Mouse (Mus musculus): ENCODE results near the gene Cbx3. TPM values are rescaled to one million over a fixed set of nuclear protein-coding genes. Genes with fewer than 3 reads are reported as not detected.

The Cbx3 gene
- polyA plus RNA-seq, 1 experiment from 2014 or later, result 591 TPM

GRCm38 (mm10) chr6:51508750-51509648 lies 38.8 kb downstream of the Cbx3 start:
- WGBS, result 29% methylated on average over 18 of the region's 18 CpGs
- no peak overlapping the region; the same call in 1 of the 2 replicates for H3K27ac ChIP-seq (ENCODE audit: low read depth, low read length)

GRCm38 (mm10) chr6:51510094-51510493 lies 39.9 kb downstream of the Cbx3 start:
- 32% methylated on average over 5 of the region's 5 CpGs for WGBS
- H3K4me2 ChIP-seq (ENCODE audit: low read length), result no peak overlapping the region
- H3K27ac ChIP-seq (ENCODE audit: low read depth, low read length), result no peak overlapping the region
- no peaks in the 10 kb centered on the region for H3K36me3 ChIP-seq (ENCODE audit: control insufficient read depth, insufficient read depth, low read length)
- H3K9ac ChIP-seq (ENCODE audit: low read length), result no peak overlapping the region
- DNase-seq (ENCODE audit: low spot score) (no peak), ATAC-seq (no peak)
- no peak overlapping the region for H3K4me3 ChIP-seq (ENCODE audit: low read depth, low read length)
- H3K27me3 ChIP-seq (replicated peaks; ENCODE audit: control insufficient read depth, insufficient read depth, low read length), result no peaks in the 10 kb centered on the region
- no peaks in the 10 kb centered on the region for H3K9me3 ChIP-seq (replicated peaks; ENCODE audit: control insufficient read depth, low read length)
- no peaks in the 10 kb centered on the region for H3K4me1 ChIP-seq (ENCODE audit: control insufficient read depth, insufficient read depth, low read length)

More at GRCm38 (mm10) chr6:51508750-51509648, 38.8 kb downstream of the Cbx3 start:
- peak overlapping the region; percentile 47 for H3K4me2 ChIP-seq (ENCODE audit: low read length)
- H3K4me3 ChIP-seq (ENCODE audit: low read depth, low read length), result peak overlapping the region; percentile 18
- H3K9me3 ChIP-seq (replicated peaks; ENCODE audit: control insufficient read depth, low read length), result no peaks in the 10 kb centered on the region
- H3K4me1 ChIP-seq (ENCODE audit: control insufficient read depth, insufficient read depth, low read length), result no peaks in the 10 kb centered on the region
- ATAC-seq (peak; percentile 79), DNase-seq (ENCODE audit: low spot score) (peak; percentile 89)
- no peaks in the 10 kb centered on the region for H3K36me3 ChIP-seq (ENCODE audit: control insufficient read depth, insufficient read depth, low read length)
- peak overlapping the region; percentile 40; the same call in 1 of the 2 replicates for H3K9ac ChIP-seq (ENCODE audit: low read length)
- H3K27me3 ChIP-seq (replicated peaks; ENCODE audit: control insufficient read depth, insufficient read depth, low read length), result no peaks in the 10 kb centered on the region

GRCm38 (mm10) chr6:51510946-51511345 lies 40.8 kb downstream of the Cbx3 start:
- ATAC-seq (no peak), DNase-seq (ENCODE audit: low spot score) (no peak)
- WGBS, result 45% methylated on average over 1 of the region's 1 CpGs
- no peaks in the 10 kb centered on the region for H3K9me3 ChIP-seq (replicated peaks; ENCODE audit: control insufficient read depth, low read length)
- H3K27me3 ChIP-seq (replicated peaks; ENCODE audit: control insufficient read depth, insufficient read depth, low read length), result no peaks in the 10 kb centered on the region
- no peak overlapping the region for H3K9ac ChIP-seq (ENCODE audit: low read length)
- H3K4me3 ChIP-seq (ENCODE audit: low read depth, low read length), result no peak overlapping the region
- H3K4me2 ChIP-seq (ENCODE audit: low read length), result no peak overlapping the region
- H3K36me3 ChIP-seq (ENCODE audit: control insufficient read depth, insufficient read depth, low read length), result no peaks in the 10 kb centered on the region
- H3K27ac ChIP-seq (ENCODE audit: low read depth, low read length), result no peak overlapping the region
- no peaks in the 10 kb centered on the region for H3K4me1 ChIP-seq (ENCODE audit: control insufficient read depth, insufficient read depth, low read length)

- DNase-seq (ENCODE audit: low spot score), result no peak
- Histone ChIP-seq H3K27me3 (replicated peaks; ENCODE audit: control insufficient read depth, insufficient read depth, low read length) (no peaks in the 10 kb centered on the region), H3K9ac (ENCODE audit: low read length) (no peak overlapping the region), H3K9me3 (replicated peaks; ENCODE audit: control insufficient read depth, low read length) (no peaks in the 10 kb centered on the region), H3K36me3 (ENCODE audit: control insufficient read depth, insufficient read depth, low read length) (no peaks in the 10 kb centered on the region), H3K4me3 (ENCODE audit: low read depth, low read length) (no peak overlapping the region), H3K27ac (ENCODE audit: low read depth, low read length) (no peak overlapping the region), H3K4me2 (ENCODE audit: low read length) (no peak overlapping the region), H3K4me1 (ENCODE audit: control insufficient read depth, insufficient read depth, low read length) (no peaks in the 10 kb centered on the region)
- no peak for ATAC-seq
- WGBS, result 79% methylated on average over 3 of the region's 3 CpGs
Measured at GRCm38 (mm10) chr6:51513745-51514144, 43.6 kb downstream of the Cbx3 start.

- H3K9ac ChIP-seq (ENCODE audit: low read length), result no peak overlapping the region
- no peaks in the 10 kb centered on the region for H3K4me1 ChIP-seq (ENCODE audit: control insufficient read depth, insufficient read depth, low read length)
- no peaks in the 10 kb centered on the region for H3K9me3 ChIP-seq (replicated peaks; ENCODE audit: control insufficient read depth, low read length)
- H3K27ac ChIP-seq (ENCODE audit: low read depth, low read length), result no peak overlapping the region
- no peak overlapping the region for H3K4me3 ChIP-seq (ENCODE audit: low read depth, low read length)
- H3K36me3 ChIP-seq (ENCODE audit: control insufficient read depth, insufficient read depth, low read length), result no peaks in the 10 kb centered on the region
- 89% methylated on average over 7 of the region's 7 CpGs for WGBS
- ATAC-seq (no peak), DNase-seq (ENCODE audit: low spot score) (no peak)
- no peaks in the 10 kb centered on the region for H3K27me3 ChIP-seq (replicated peaks; ENCODE audit: control insufficient read depth, insufficient read depth, low read length)
- H3K4me2 ChIP-seq (ENCODE audit: low read length), result no peak overlapping the region
Measured at GRCm38 (mm10) chr6:51514860-51515259, 44.7 kb downstream of the Cbx3 start.

GRCm38 (mm10) chr6:51523310-51523709 lies 53.1 kb downstream of the Cbx3 start:
- no peak for ATAC-seq
- Histone ChIP-seq H3K4me1 (ENCODE audit: control insufficient read depth, insufficient read depth, low read length) (peaks cover 2% of the 10 kb centered on the region; the same call in 1 of the 2 replicates), H3K4me3 (ENCODE audit: low read depth, low read length) (peak overlapping the region; percentile 70), H3K27ac (ENCODE audit: low read depth, low read length) (no peak overlapping the region), H3K27me3 (replicated peaks; ENCODE audit: control insufficient read depth, insufficient read depth, low read length) (no peaks in the 10 kb centered on the region), H3K4me2 (ENCODE audit: low read length) (peak overlapping the region; percentile 69), H3K9me3 (replicated peaks; ENCODE audit: control insufficient read depth, low read length) (no peaks in the 10 kb centered on the region), H3K36me3 (ENCODE audit: control insufficient read depth, insufficient read depth, low read length) (no peaks in the 10 kb centered on the region), H3K9ac (ENCODE audit: low read length) (peak overlapping the region; percentile 79)
- DNase-seq (ENCODE audit: low spot score), result no peak
- WGBS, result 25% methylated on average over 5 of the region's 5 CpGs

GRCm38 (mm10) chr6:51523807-51524320 lies 53.7 kb downstream of the Cbx3 start, which contains the start of gene Snx10:
Snx10 (plus strand) TSS chr6:51523901.
- no peaks in the 10 kb centered on the region for H3K27me3 ChIP-seq (replicated peaks; ENCODE audit: control insufficient read depth, insufficient read depth, low read length)
- H3K9ac ChIP-seq (ENCODE audit: low read length), result peak within 1 kb of the TSS; percentile 79
- peak within 1 kb of the TSS; percentile 69 for H3K4me2 ChIP-seq (ENCODE audit: low read length)
- H3K4me3 ChIP-seq (ENCODE audit: low read depth, low read length), result peak within 1 kb of the TSS; percentile 70
- no peaks in the 10 kb centered on the region for H3K36me3 ChIP-seq (ENCODE audit: control insufficient read depth, insufficient read depth, low read length)
- H3K27ac ChIP-seq (ENCODE audit: low read depth, low read length), result peak within 1 kb of the TSS; percentile 57; the same call in 1 of the 2 replicates
- no peaks in the 10 kb centered on the region for H3K9me3 ChIP-seq (replicated peaks; ENCODE audit: control insufficient read depth, low read length)
- ATAC-seq, result peak; percentile 76
- peak; percentile 73 for DNase-seq (ENCODE audit: low spot score)
- H3K4me1 ChIP-seq (ENCODE audit: control insufficient read depth, insufficient read depth, low read length), result peaks cover 6% of the 10 kb centered on the region; the same call in 1 of the 2 replicates
- under 1% methylated on average over 47 of the region's 47 CpGs for WGBS

- peak overlapping the region; percentile 79 for H3K9ac ChIP-seq (ENCODE audit: low read length)
- ATAC-seq, result peak; percentile 81
- H3K4me2 ChIP-seq (ENCODE audit: low read length), result peak overlapping the region; percentile 69
- no peaks in the 10 kb centered on the region for H3K27me3 ChIP-seq (replicated peaks; ENCODE audit: control insufficient read depth, insufficient read depth, low read length)
- H3K27ac ChIP-seq (ENCODE audit: low read depth, low read length), result peak overlapping the region; percentile 57; the same call in 1 of the 2 replicates
- peak overlapping the region; percentile 70 for H3K4me3 ChIP-seq (ENCODE audit: low read depth, low read length)
- H3K4me1 ChIP-seq (ENCODE audit: control insufficient read depth, insufficient read depth, low read length), result peaks cover 10% of the 10 kb centered on the region; the same call in 1 of the 2 replicates
- no peaks in the 10 kb centered on the region for H3K9me3 ChIP-seq (replicated peaks; ENCODE audit: control insufficient read depth, low read length)
- no peaks in the 10 kb centered on the region for H3K36me3 ChIP-seq (ENCODE audit: control insufficient read depth, insufficient read depth, low read length)
- WGBS, result under 1% methylated on average over 21 of the region's 21 CpGs
- DNase-seq (ENCODE audit: low spot score), result peak; percentile 73
Measured at GRCm38 (mm10) chr6:51524321-51524931, 54.3 kb downstream of the Cbx3 start.

Measured in forebrain, embryonic 14.5 days (tissue).